23 mouse cellular contexts compared by ENCODE assay signal in the genomic region with DNA sequence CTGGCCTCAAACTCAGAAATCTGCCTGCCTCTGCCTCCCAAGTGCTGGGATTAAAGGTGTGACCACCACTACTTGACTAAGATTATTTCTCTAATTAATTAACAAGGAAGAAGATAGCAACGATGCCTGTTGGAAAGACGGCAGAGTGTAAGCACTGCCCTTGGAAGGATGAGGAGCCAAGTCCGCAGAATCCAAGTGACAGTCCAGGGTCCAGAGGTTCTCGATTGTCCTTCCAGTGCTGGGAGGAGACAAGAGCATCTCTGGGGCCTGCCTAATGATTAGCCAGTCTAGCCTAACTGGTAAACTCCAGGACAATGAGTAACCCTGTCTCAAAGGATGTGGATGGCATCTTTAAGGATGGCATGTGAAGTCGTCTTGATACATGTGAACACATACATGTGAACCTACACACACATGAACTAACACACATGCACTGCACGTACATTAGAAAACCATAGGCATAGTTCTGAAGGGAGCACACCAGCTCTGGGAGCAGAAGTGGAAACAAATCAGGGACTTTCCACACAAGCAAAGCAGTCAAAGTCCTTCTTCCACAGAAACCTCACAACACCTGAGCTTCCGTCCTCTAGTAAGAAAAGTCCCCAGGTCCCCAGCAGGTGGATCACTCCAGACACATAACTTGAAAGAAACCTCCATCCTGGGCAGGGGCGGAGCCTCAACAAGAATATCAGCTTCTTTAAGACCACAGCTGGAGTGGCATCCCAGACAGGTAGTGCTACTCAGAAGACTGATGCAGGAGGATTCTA. TPM values are rescaled to one million over a fixed set of nuclear protein-coding genes. Genes with fewer than 3 reads are reported as not detected.
A peak's percentile ranks its signal among the peaks of the same experiment; 100 is the strongest.
DNase-seq lines count a peak whose midpoint lies in the region; ATAC-seq and TF ChIP-seq lines count a peak whose summit lies in the region.
"Had no signal": no experiment of that assay in that cellular context is flagged by ENCODE, and none has a peak within 500 bp of the region (broad histone marks: within the 10 kb centered on the region; RNA-seq: fewer than 3 reads in every experiment).

No protein-coding gene starts in this region.

- H3K9me3 ChIP-seq in kidney, embryonic 14.5 days (ENCODE audit: control insufficient read depth, low read length), result no peaks in the 10 kb centered on the region
- H3K9me3 ChIP-seq in CH12.LX (replicated peaks; ENCODE audit: low read length), result peaks cover 12% of the 10 kb centered on the region
- no peaks in the 10 kb centered on the region for H3K9me3 ChIP-seq in kidney, embryonic 16.5 days (ENCODE audit: low read length)
- H3K9me3 ChIP-seq: embryonic facial prominence, embryonic 15.5 days; forebrain, embryonic 10.5 days; heart, embryonic 13.5 days had no signal

- H3K27me3 ChIP-seq in kidney, embryonic 14.5 days (ENCODE audit: control insufficient read depth, insufficient read depth, low read length), result no peaks in the 10 kb centered on the region
- no peaks in the 10 kb centered on the region for H3K27me3 ChIP-seq in CH12.LX (replicated peaks)
- H3K27me3 ChIP-seq in kidney, embryonic 16.5 days (ENCODE audit: insufficient read depth, low read length), result no peaks in the 10 kb centered on the region
- H3K27me3 ChIP-seq: embryonic facial prominence, embryonic 15.5 days; heart, embryonic 13.5 days; Patski had no signal

- in situ Hi-C loops in CH12.LX (cut with MboI; ENCODE audit: low pct_ligation_motif_present, low pct_unique_long_range_greater_than_20kb, low sequenced_read_pairs), result no loop called here

- TF ChIP-seq POLR2A in CH12.LX (IDR thresholded peaks at IDR 0.05; ENCODE audit: low read depth, low read length), result no peak

- H3K4me2 ChIP-seq in kidney, embryonic 14.5 days (replicated peaks; ENCODE audit: low read depth, low read length), result no peak overlapping the region
- H3K4me2 ChIP-seq in CH12.LX (ENCODE audit: insufficient read depth, low read depth, poor library complexity, severe bottlenecking), result no peak overlapping the region
- no peak overlapping the region for H3K4me2 ChIP-seq in kidney, embryonic 16.5 days (replicated peaks; ENCODE audit: low read depth, low read length)
- H3K4me2 ChIP-seq: embryonic facial prominence, embryonic 15.5 days; heart, embryonic 13.5 days had no signal

- WGBS in kidney, embryonic 14.5 days, result 92% methylated on average over 8 of the region's 8 CpGs
- WGBS in kidney, embryonic 16.5 days, result 90% methylated on average over 8 of the region's 8 CpGs

- peak; percentile 40 for DNase-seq in kidney, adult 18-20 months
- DNase-seq in CH12.LX (ENCODE audit: extremely low read depth) (peak; percentile 66), liver (no peak)
- peak; percentile 58 to 73 for DNase-seq in kidney, postnatal 36 days
- DNase-seq in cerebellum, adult 9-10 months, result no peak
- DNase-seq in thymus, postnatal 25 days, result no peak
- DNase-seq: adrenal gland, postnatal 14 days; cerebellum, adult 18-20 months; cerebellum, postnatal 14 days; embryo, embryonic 11 days; gastrocnemius, adult 2 months; gastrocnemius, postnatal 36 days; heart, adult 11 months; heart, postnatal 36 days had no signal

- no peaks in the 10 kb centered on the region for H3K79me2 ChIP-seq in CH12.LX (replicated peaks; ENCODE audit: control insufficient read depth, extremely low read depth, insufficient read depth, poor library complexity, severe bottlenecking)

- no peak overlapping the region for H3K27ac ChIP-seq in kidney, embryonic 14.5 days (ENCODE audit: low read depth, low read length)
- H3K27ac ChIP-seq in CH12.LX (ENCODE audit: insufficient read depth, low read depth), result no peak overlapping the region
- H3K27ac ChIP-seq in kidney, embryonic 16.5 days (ENCODE audit: low read length), result no peak overlapping the region
- H3K27ac ChIP-seq: embryonic facial prominence, embryonic 15.5 days; forebrain, embryonic 10.5 days; gastrocnemius, adult 2 months; heart, embryonic 13.5 days had no signal

- H3K36me3 ChIP-seq in kidney, embryonic 14.5 days (ENCODE audit: control insufficient read depth, insufficient read depth, low read length), result peaks cover 44% of the 10 kb centered on the region
- H3K36me3 ChIP-seq in CH12.LX (replicated peaks in 1 of 2; ENCODE audit: control insufficient read depth in 1 of 2, insufficient read depth in 1 of 2, low read length in 1 of 2), result peaks cover 57 to 87% of the 10 kb centered on the region in 2 experiments
- peaks cover 42% of the 10 kb centered on the region for H3K36me3 ChIP-seq in kidney, embryonic 16.5 days (ENCODE audit: insufficient read depth, low read length)

- TF ChIP-seq EP300 in CH12.LX (IDR thresholded peaks at IDR 0.05; ENCODE audit: low read length), result peak; percentile 86

- no peak for ATAC-seq in kidney, embryonic 14.5 days (ENCODE audit: low FRiP score, low TSS enrichment)
- ATAC-seq in kidney, embryonic 16.5 days (ENCODE audit: low FRiP score, low TSS enrichment), result peak; percentile 82
- ATAC-seq: activated CD4-positive, CD25-positive, alpha-beta regulatory T cell, adult 4 months; forebrain, embryonic 14.5 days; Patski had no signal

- dilution Hi-C loops in CH12.LX (cut with MboI; ENCODE audit: extremely low pct_ligation_motif_present, extremely low pct_unique_long_range_greater_than_20kb, low sequenced_read_pairs), result no loop called here

- no peak for TF ChIP-seq RAD21 in CH12.LX (IDR thresholded peaks at IDR 0.05; ENCODE audit: low read depth, low read length)

- H3K4me1 ChIP-seq in kidney, embryonic 14.5 days (ENCODE audit: control insufficient read depth, insufficient read depth, low read length), result no peaks in the 10 kb centered on the region
- H3K4me1 ChIP-seq in CH12.LX (ENCODE audit: control insufficient read depth in 1 of 2, insufficient read depth in 2 of 2), result peaks cover 12 to 87% of the 10 kb centered on the region in 2 experiments
- H3K4me1 ChIP-seq in kidney, embryonic 16.5 days (ENCODE audit: insufficient read depth, low read length), result no peaks in the 10 kb centered on the region
- H3K4me1 ChIP-seq: embryonic facial prominence, embryonic 15.5 days; forebrain, embryonic 10.5 days; heart, embryonic 13.5 days had no signal

- 0 out of 4 replicates have a peak, but pooled peaks of 1 of the 2 experiments have one; percentile 1 for TF ChIP-seq CTCF in CH12.LX (conservative IDR thresholded peaks at IDR 0.05 in 1 of 2, IDR thresholded peaks at IDR 0.05 in 1 of 2; ENCODE audit: low read depth in 2 of 2, low read length in 2 of 2)

- no peak overlapping the region for H3K9ac ChIP-seq in kidney, embryonic 14.5 days (ENCODE audit: low read depth, low read length)
- H3K9ac ChIP-seq in CH12.LX (ENCODE audit: insufficient read depth, low read depth), result no peak overlapping the region
- no peak overlapping the region for H3K9ac ChIP-seq in kidney, embryonic 16.5 days (replicated peaks; ENCODE audit: low read length)
- H3K9ac ChIP-seq: embryonic facial prominence, embryonic 15.5 days; heart, embryonic 13.5 days had no signal

- no peak overlapping the region for H3K4me3 ChIP-seq in kidney, embryonic 14.5 days (ENCODE audit: low read length)
- no peak overlapping the region for H3K4me3 ChIP-seq in CH12.LX (replicated peaks in 1 of 3; ENCODE audit: low read depth in 2 of 3, low read length in 2 of 3, poor library complexity in 1 of 3)
- no peak overlapping the region for H3K4me3 ChIP-seq in kidney, embryonic 16.5 days (ENCODE audit: low read length)
- H3K4me3 ChIP-seq: embryonic facial prominence, embryonic 15.5 days; erythroblast, embryonic 14.5 days; forebrain, embryonic 10.5 days; gastrocnemius, adult 2 months; heart, embryonic 13.5 days had no signal

TF ChIP-seq in CH12.LX, 34 proteins besides CTCF, POLR2A, EP300 and RAD21:
- TF ChIP-seq USF1 (IDR thresholded peaks at IDR 0.05; ENCODE audit: low read depth, low read length), result no peak
- TF ChIP-seq PAX5 (IDR thresholded peaks at IDR 0.05; ENCODE audit: low read length), result no peak
- no peak for TF ChIP-seq BHLHE40 (IDR thresholded peaks at IDR 0.05; ENCODE audit: low read depth, low read length)
- TF ChIP-seq MAX (IDR thresholded peaks at IDR 0.05; ENCODE audit: low read length), result peak; percentile 31
- TF ChIP-seq ETS1 (conservative IDR thresholded peaks at IDR 0.05; ENCODE audit: low read depth, low read length), result peak; percentile 22; the same call in 1 of the 2 replicates
- no peak for TF ChIP-seq TBP (conservative IDR thresholded peaks at IDR 0.05; ENCODE audit: low read depth, low read length)
- peak; percentile 67; the same call in 1 of the 2 replicates for TF ChIP-seq MEF2A (IDR thresholded peaks at IDR 0.05; ENCODE audit: borderline replicate concordance, low read depth, low read length)
- TF ChIP-seq CHD2 (IDR thresholded peaks at IDR 0.05; ENCODE audit: low read length), result no peak
- TF ChIP-seq ZC3H11A (IDR thresholded peaks at IDR 0.05; ENCODE audit: low read depth, low read length), result no peak
- peak; percentile 63; the same call in 1 of the 2 replicates for TF ChIP-seq TCF12 (IDR thresholded peaks at IDR 0.05; ENCODE audit: low read depth, low read length)
TF ChIP-seq in CH12.LX: peak in this region for 4.

RNA-seq across cellular contexts. Expression of gene Mrm2, which starts 19.2 kb away (rescaled TPM):
- polyA plus RNA-seq in kidney, embryonic 14.5 days (2014; fragmentation: Nextera tagmentation; extraction: Ambion mirVana), result 19.5 and 22.0 TPM in 2 replicates
- total RNA-seq in CH12.LX (2012; rRNA removed) (11.2 and 12.8 TPM in 2 replicates), CH12.LX (2014; rRNA removed) (14.6 and 17.3 TPM in 2 replicates)
- 13.6 and 16.3 TPM in 2 replicates for polyA plus RNA-seq in CH12.LX (2012; ENCODE audit: insufficient read length, low read depth)
- 22.0 and 23.9 TPM in 2 replicates for polyA plus RNA-seq in kidney, embryonic 16.5 days (2015; fragmentation: Nextera tagmentation; extraction: Ambion mirVana)

RNA-seq across cellular contexts. Expression of gene Nudt1, which starts 29.5 kb away (rescaled TPM):
- polyA plus RNA-seq in kidney, embryonic 14.5 days (2014; fragmentation: Nextera tagmentation; extraction: Ambion mirVana), result 53.7 and 61.4 TPM in 2 replicates
- total RNA-seq in CH12.LX (2012; rRNA removed) (69.4 and 90.1 TPM in 2 replicates), CH12.LX (2014; rRNA removed) (73.7 and 74.6 TPM in 2 replicates)
- polyA plus RNA-seq in CH12.LX (2012; ENCODE audit: insufficient read length, low read depth), result 75.2 and 80.5 TPM in 2 replicates
- polyA plus RNA-seq in kidney, embryonic 16.5 days (2015; fragmentation: Nextera tagmentation; extraction: Ambion mirVana), result 55.2 and 58.1 TPM in 2 replicates

RNA-seq across cellular contexts. Expression of gene Mad1l1, which starts 29.6 kb away (rescaled TPM):
- polyA plus RNA-seq in kidney, embryonic 14.5 days (2014; fragmentation: Nextera tagmentation; extraction: Ambion mirVana), result 37.0 and 47.4 TPM in 2 replicates
- 28.9 and 35.8 TPM in 2 replicates for total RNA-seq in CH12.LX (2012; rRNA removed)
- total RNA-seq in CH12.LX (2014; rRNA removed), result 24.8 and 28.0 TPM in 2 replicates
- 45.6 and 53.5 TPM in 2 replicates for polyA plus RNA-seq in CH12.LX (2012; ENCODE audit: insufficient read length, low read depth)
- polyA plus RNA-seq in kidney, embryonic 16.5 days (2015; fragmentation: Nextera tagmentation; extraction: Ambion mirVana), result 51.6 and 52.4 TPM in 2 replicates

RNA-seq across cellular contexts. Expression of gene Snx8, which starts 38.1 kb away (rescaled TPM):
- polyA plus RNA-seq in kidney, embryonic 14.5 days (2014; fragmentation: Nextera tagmentation; extraction: Ambion mirVana), result 10.5 and 12.9 TPM in 2 replicates
- total RNA-seq in CH12.LX (2012; rRNA removed) (20.8 and 26.0 TPM in 2 replicates), CH12.LX (2014; rRNA removed) (33.0 and 34.6 TPM in 2 replicates)
- 42.2 and 42.4 TPM in 2 replicates for polyA plus RNA-seq in CH12.LX (2012; ENCODE audit: insufficient read length, low read depth)
- polyA plus RNA-seq in kidney, embryonic 16.5 days (2015; fragmentation: Nextera tagmentation; extraction: Ambion mirVana), result 31.9 and 32.4 TPM in 2 replicates

Comparison
In these comparisons a context has a peak if more than half of its experiments do, and no peak if none do; other contexts are left out.
1. DNase-seq: peak in kidney, adult 18-20 months (single experiment), CH12.LX (single experiment) and kidney, postnatal 36 days (2 of 2); none in cerebellum, adult 9-10 months (single experiment), thymus, postnatal 25 days (single experiment) and liver (single experiment).